Comparison of ENCODE assay signal across 8 mouse cellular contexts in the genomic region with DNA sequence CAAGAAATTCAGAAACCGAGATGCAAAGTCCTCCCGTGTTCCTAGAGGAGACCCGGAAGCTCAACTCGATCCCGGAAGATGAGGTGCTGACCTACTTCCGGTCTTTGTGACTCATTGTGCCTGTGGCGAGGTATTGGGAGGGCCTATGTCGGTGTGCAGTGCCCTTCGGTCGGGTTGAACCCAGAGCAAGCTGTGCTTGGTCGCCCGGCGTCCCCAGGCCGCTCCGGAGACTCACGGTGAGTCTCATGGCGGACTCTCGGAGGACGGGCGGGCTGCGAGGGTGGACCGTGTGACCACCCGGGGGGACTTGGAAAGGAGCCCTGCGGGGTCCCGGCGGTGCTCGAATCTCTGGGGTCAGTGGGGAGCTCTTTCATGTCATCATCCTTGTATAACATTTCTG. TPM values are rescaled to one million over a fixed set of nuclear protein-coding genes. Genes with fewer than 3 reads are reported as not detected.
A peak's percentile ranks its signal among the peaks of the same experiment; 100 is the strongest.
DNase-seq lines count a peak whose midpoint lies in the region; ATAC-seq lines count a peak whose summit lies in the region.

Gene Zkscan1 (plus strand): TSS at position 89 of the 400 bp plus-strand sequence.

- DNase-seq in WW6 (ENCODE audit: low read depth, low spot score): peak; percentile 63
- DNase-seq in cerebellum, postnatal 4 days (ENCODE audit: low spot score in 2 of 2): peak; percentile 23 to 69
- DNase-seq in gastrocnemius, adult 18-20 months (ENCODE audit: low spot score): peak; percentile 86
- DNase-seq in left cerebral cortex, adult 18-20 months (ENCODE audit: low spot score in 2 of 2): peak; percentile 74 to 80
- peak; percentile 87 for DNase-seq in right cerebral cortex, adult 18-20 months
- peak; percentile 22 for DNase-seq in urinary bladder, postnatal 10 days (ENCODE audit: low spot score)

- peak within 1 kb of the TSS; percentile 94 for H3K27ac ChIP-seq in hindbrain, embryonic 16.5 days (ENCODE audit: low read depth, low read length)
- peak within 1 kb of the TSS; percentile 62 for H3K27ac ChIP-seq in macrophage

- peaks cover 52% of the 10 kb centered on the region for H3K79me2 ChIP-seq in macrophage (ENCODE audit: inconsistent target)

- H3K9ac ChIP-seq in hindbrain, embryonic 16.5 days (ENCODE audit: low read depth, low read length): peak within 1 kb of the TSS; percentile 99

- ATAC-seq in hindbrain, embryonic 16.5 days: peak; percentile 96

- H3K9me3 ChIP-seq in hindbrain, embryonic 16.5 days (ENCODE audit: control insufficient read depth, low read length): no peaks in the 10 kb centered on the region

- H3K27me3 ChIP-seq in hindbrain, embryonic 16.5 days (replicated peaks; ENCODE audit: control insufficient read depth, insufficient read depth, low read length): no peaks in the 10 kb centered on the region

- peak within 1 kb of the TSS; percentile 100 for H3K4me3 ChIP-seq in hindbrain, embryonic 16.5 days (ENCODE audit: low read length)
- H3K4me3 ChIP-seq in macrophage (ENCODE audit: inconsistent target): peak within 1 kb of the TSS; percentile 93

- 0% methylated on average over 27 of the region's 27 CpGs for WGBS in hindbrain, embryonic 16.5 days
- 0% methylated on average over 27 of the region's 27 CpGs for WGBS in macrophage (ENCODE audit: missing documents)

- 0 out of 2 replicates have a peak, but pooled peaks cover 4% of the 10 kb centered on the region for H3K36me3 ChIP-seq in hindbrain, embryonic 16.5 days (ENCODE audit: control insufficient read depth, insufficient read depth, low read length)
- no peaks in the 10 kb centered on the region for H3K36me3 ChIP-seq in macrophage (ENCODE audit: inconsistent target)

- H3K4me2 ChIP-seq in hindbrain, embryonic 16.5 days (ENCODE audit: low read length): peak within 1 kb of the TSS; percentile 72

- H3K4me1 ChIP-seq in hindbrain, embryonic 16.5 days (ENCODE audit: control insufficient read depth, insufficient read depth, low read depth, low read length): peaks cover 17% of the 10 kb centered on the region

RNA-seq across cellular contexts. Expression of gene Zkscan1, which starts in this region (rescaled TPM):
- 10 to 100 TPM; 11.2 to 11.8 TPM for total RNA-seq in gastrocnemius, adult 18-20 months (2021)
- polyA plus RNA-seq in hindbrain, embryonic 16.5 days (2015; fragmentation: Nextera tagmentation; extraction: Ambion mirVana): 15.9 and 20.5 TPM in 2 replicates
- total RNA-seq in left cerebral cortex, adult 18-20 months (2021): 10 to 100 TPM; 40.5 to 42.3 TPM
- total RNA-seq in macrophage (2018; cell fraction: chromatin; rRNA removed): 10 to 100 TPM in 24 of 26 experiments, 1 to 10 TPM in 2; 9.1 to 33.9 (median 15.7) TPM
- total RNA-seq in macrophage (2018; cell fraction: cytosol; rRNA removed): 10 to 100 TPM in 20 of 26 experiments, 1 to 10 TPM in 6; 6.9 to 16.6 (median 13.5) TPM
- 10 to 100 TPM in 25 of 26 experiments, 1 to 10 TPM in 1; 9.8 to 33.4 (median 15.2) TPM for total RNA-seq in macrophage (2018; cell fraction: nucleus; rRNA removed)
- polyA plus RNA-seq in macrophage (2018): 6.8 to 8.7 TPM (median 6.9 TPM) in 3 replicates

Comparison
In these comparisons a context has a peak if more than half of its experiments do, and no peak if none do; other contexts are left out.
1. Peak in every context shown above with its lines: DNase-seq, ATAC-seq, H3K4me3 ChIP-seq and H3K27ac ChIP-seq.
2. DNase-seq: peak in every context shown above with its lines; median percentile 87 in right cerebral cortex, adult 18-20 months; 86 in gastrocnemius, adult 18-20 months; 77 in left cerebral cortex, adult 18-20 months; 63 in WW6; 46 in cerebellum, postnatal 4 days; 22 in urinary bladder, postnatal 10 days.